Mouse (Mus musculus) liver, embryonic 13.5 days (tissue): ENCODE data around the gene Cpt1c. TPM values are rescaled to one million over a fixed set of nuclear protein-coding genes. Genes with fewer than 3 reads are reported as not detected.

Experiments used
- ATAC-seq: fragments of 200-750 bp; cut with Nextera tagmentation; 2 replicates; pipeline ENCODE4 v1.8.0; 2017; ENCODE audit warnings: low read depth, mild to moderate bottlenecking, moderate number of reproducible peaks, moderate library complexity
- DNase-seq: peaks from one replicate; pipeline ENCODE4 v3.0.0; 2022
- H3K27ac ChIP-seq: fragments of 300-500 bp; sonication (generic); 2 replicates; pipeline ENCODE4 v1.5.1; 2015; ENCODE audit warnings: moderate library complexity, mild to moderate bottlenecking, inconsistent platforms
- H3K27me3 ChIP-seq: fragments of 300-500 bp; sonication (generic); 2 replicates; pipeline ENCODE4 v1.6.1; 2015; ENCODE audit warnings: mild to moderate bottlenecking, inconsistent platforms
- H3K36me3 ChIP-seq: fragments of 300-500 bp; sonication (generic); 2 replicates; pipeline ENCODE4 v1.6.1; 2015; ENCODE audit warnings: mild to moderate bottlenecking, inconsistent platforms
- H3K4me1 ChIP-seq: fragments of 300-500 bp; sonication (generic); replicated peaks from 2 replicates; pipeline ENCODE4 v1.6.1; 2015; ENCODE audit warnings: inconsistent platforms
- H3K4me2 ChIP-seq: fragments of 300-500 bp; sonication (generic); 2 replicates; pipeline ENCODE4 v1.6.1; 2015; ENCODE audit warnings: inconsistent platforms, mild to moderate bottlenecking, moderate library complexity
- H3K4me3 ChIP-seq: fragments of 300-500 bp; sonication (generic); replicated peaks from 2 replicates; pipeline ENCODE4 v1.5.1; 2015; ENCODE audit warnings: mild to moderate bottlenecking, inconsistent platforms
- H3K9ac ChIP-seq: fragments of 300-500 bp; sonication (generic); 2 replicates; pipeline ENCODE4 v1.6.1; 2015; ENCODE audit warnings: mild to moderate bottlenecking, inconsistent platforms
- H3K9me3 ChIP-seq: fragments of 300-500 bp; sonication (generic); replicated peaks from 2 replicates; pipeline ENCODE4 v1.6.1; 2016; ENCODE audit warnings: inconsistent platforms
- WGBS: fragments of 180-500 bp; shearing (Covaris S2); methylation state at CpG from one replicate; pipeline ENCODE4 v1.1.7; 2015; ENCODE audit not compliant: insufficient replicate concordance; 5-methylcytosine and 5-hydroxymethylcytosine counted together
- polyA plus RNA-seq: library from polyadenylated mRNA; unstranded; fragments of >200 nt; fragmentation: Nextera tagmentation; extraction: Ambion mirVana; gene quantifications from 2 replicates; pipeline ENCODE4 v1.2.1, GENCODE M21; 2015

Gene Cpt1c
- polyA plus RNA-seq, 1 experiment from 2014 or later: 2.3 TPM

DNA sequence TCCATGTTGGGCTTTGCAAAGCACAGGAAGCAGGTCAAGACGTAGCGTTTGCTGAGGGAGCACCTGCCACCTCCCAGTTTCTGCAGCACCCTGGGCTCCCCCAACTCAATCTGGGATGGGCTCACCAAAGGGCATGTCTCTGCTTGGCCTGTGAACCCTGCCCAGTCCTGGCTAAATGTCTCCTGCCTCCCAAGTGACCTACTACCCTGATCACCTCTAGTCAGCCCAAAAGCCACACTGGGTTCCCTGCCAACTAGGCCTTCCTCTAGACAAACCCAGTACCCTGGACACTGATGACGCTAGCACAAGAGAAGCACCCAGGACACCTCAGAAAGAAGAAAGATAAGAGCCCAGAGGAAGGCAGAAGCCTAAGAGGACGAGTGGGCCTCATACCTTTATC is 38.2 kb upstream of the Cpt1c start:
- Histone ChIP-seq H3K9me3 (no peaks in the 10 kb centered on the region), H3K36me3 (peaks cover 62% of the 10 kb centered on the region), H3K27me3 (no peaks in the 10 kb centered on the region), H3K27ac (peak overlapping the region; percentile 97), H3K4me1 (peaks cover 50% of the 10 kb centered on the region), H3K4me3 (no peak overlapping the region), H3K9ac (peak overlapping the region; percentile 96), H3K4me2 (peak overlapping the region; percentile 28)
- DNase-seq: no peak
- ATAC-seq: no peak
- WGBS: 65% methylated on average over 4 of the region's 4 CpGs

GRCm38 (mm10) chr7:45012011-45012410 is 37.4 kb upstream of the Cpt1c start:
- DNase-seq (no peak), ATAC-seq (no peak)
- Histone ChIP-seq H3K9me3 (no peaks in the 10 kb centered on the region), H3K4me1 (peaks cover 47% of the 10 kb centered on the region), H3K4me2 (no peak overlapping the region), H3K9ac (no peak overlapping the region), H3K27me3 (no peaks in the 10 kb centered on the region), H3K36me3 (peaks cover 70% of the 10 kb centered on the region), H3K27ac (no peak overlapping the region), H3K4me3 (no peak overlapping the region)
- WGBS: 92% methylated on average over 6 of the region's 6 CpGs

GRCm38 (mm10) chr7:45008411-45008810 is 33.8 kb upstream of the Cpt1c start:
- 91% methylated on average over 19 of the region's 19 CpGs for WGBS
- no peak for DNase-seq

GRCm38 (mm10) chr7:45007846-45008245 is 33.2 kb upstream of the Cpt1c start:
- H3K9ac ChIP-seq: no peak overlapping the region
- peaks cover 17% of the 10 kb centered on the region for H3K4me1 ChIP-seq
- no peaks in the 10 kb centered on the region for H3K9me3 ChIP-seq
- H3K4me3 ChIP-seq: no peak overlapping the region
- H3K27ac ChIP-seq: no peak overlapping the region
- ATAC-seq (no peak), DNase-seq (no peak)
- H3K4me2 ChIP-seq: no peak overlapping the region
- peaks cover 99% of the 10 kb centered on the region for H3K36me3 ChIP-seq
- no peaks in the 10 kb centered on the region for H3K27me3 ChIP-seq
- 92% methylated on average over 30 of the region's 30 CpGs for WGBS

More at GRCm38 (mm10) chr7:45008411-45008810, 33.8 kb upstream of the Cpt1c start:
- peaks cover 23% of the 10 kb centered on the region for H3K4me1 ChIP-seq
- no peak overlapping the region for H3K4me3 ChIP-seq
- peaks cover 99% of the 10 kb centered on the region for H3K36me3 ChIP-seq
- no peak for ATAC-seq
- H3K27ac ChIP-seq: no peak overlapping the region
- no peaks in the 10 kb centered on the region for H3K27me3 ChIP-seq
- H3K9ac ChIP-seq: no peak overlapping the region
- H3K9me3 ChIP-seq: no peaks in the 10 kb centered on the region
- no peak overlapping the region for H3K4me2 ChIP-seq

DNA sequence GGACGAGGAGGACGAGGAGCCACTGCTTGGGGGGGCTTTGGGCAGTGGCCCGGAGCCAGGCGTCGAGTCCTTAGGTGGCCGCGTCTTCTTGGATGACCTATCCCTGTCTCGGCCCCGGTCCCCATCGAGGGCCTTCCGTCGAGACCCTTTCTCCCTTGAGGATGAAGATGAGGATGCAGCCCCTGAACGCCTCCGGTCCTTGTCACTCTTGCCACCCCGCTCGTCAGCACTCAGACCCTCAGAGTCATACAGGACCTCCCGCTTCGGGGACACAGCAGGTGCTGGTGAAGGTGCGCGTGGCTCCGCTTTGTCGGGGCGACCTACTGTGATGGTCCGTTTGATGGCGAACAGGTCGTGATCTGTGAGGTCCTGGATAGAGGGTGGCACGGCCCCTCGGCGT is 32.5 kb upstream of the Cpt1c start:
- peaks cover 99% of the 10 kb centered on the region for H3K36me3 ChIP-seq

DNA sequence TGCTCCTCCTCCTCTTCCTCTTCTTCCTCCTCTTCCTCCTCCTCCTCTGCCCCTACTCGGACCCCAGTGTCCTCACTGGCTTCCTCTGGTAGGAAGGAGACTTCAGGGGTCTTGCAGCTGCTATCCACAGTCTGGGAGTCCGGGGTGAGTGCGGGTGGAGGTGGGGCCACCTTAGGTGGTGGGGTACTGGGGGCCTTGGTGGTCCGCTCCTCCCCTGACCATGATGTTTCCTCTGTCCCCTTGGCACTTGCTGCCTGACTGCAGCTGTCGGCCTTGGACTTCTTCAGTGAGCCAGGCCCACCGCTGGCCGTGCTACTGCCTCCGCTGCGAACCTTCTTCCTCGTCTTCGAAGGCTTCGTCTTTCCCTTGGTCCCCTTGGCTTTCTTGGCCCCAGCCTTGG is 31.9 kb upstream of the Cpt1c start:
- Histone ChIP-seq H3K4me3 (no peak overlapping the region), H3K4me2 (no peak overlapping the region), H3K27ac (no peak overlapping the region), H3K9me3 (no peaks in the 10 kb centered on the region), H3K9ac (no peak overlapping the region), H3K27me3 (no peaks in the 10 kb centered on the region), H3K4me1 (peaks cover 16% of the 10 kb centered on the region), H3K36me3 (peaks cover 99% of the 10 kb centered on the region)
- ATAC-seq (no peak), DNase-seq (no peak)
- 89% methylated on average over 12 of the region's 12 CpGs for WGBS

More for the DNA sequence above, 32.5 kb upstream of the Cpt1c start:
- no peaks in the 10 kb centered on the region for H3K27me3 ChIP-seq
- no peak overlapping the region for H3K4me2 ChIP-seq
- no peak for ATAC-seq
- 94% methylated on average over 29 of the region's 29 CpGs for WGBS
- no peaks in the 10 kb centered on the region for H3K9me3 ChIP-seq
- no peak for DNase-seq
- no peak overlapping the region for H3K9ac ChIP-seq
- peaks cover 11% of the 10 kb centered on the region for H3K4me1 ChIP-seq
- H3K27ac ChIP-seq: no peak overlapping the region
- no peak overlapping the region for H3K4me3 ChIP-seq

GRCm38 (mm10) chr7:45005321-45005992 is 30.8 kb upstream of the Cpt1c start:
- Histone ChIP-seq H3K9me3 (no peaks in the 10 kb centered on the region), H3K27me3 (no peaks in the 10 kb centered on the region), H3K4me3 (no peak overlapping the region), H3K27ac (peak overlapping the region; percentile 23), H3K36me3 (peaks cover 99% of the 10 kb centered on the region), H3K4me1 (peaks cover 27% of the 10 kb centered on the region), H3K4me2 (no peak overlapping the region), H3K9ac (no peak overlapping the region)
- no peak for ATAC-seq
- no peak for DNase-seq
- WGBS: 84% methylated on average over 6 of the region's 6 CpGs

GRCm38 (mm10) chr7:45004546-45004945 is 29.9 kb upstream of the Cpt1c start:
- Histone ChIP-seq H3K27me3 (no peaks in the 10 kb centered on the region), H3K4me3 (no peak overlapping the region), H3K9me3 (no peaks in the 10 kb centered on the region), H3K36me3 (peaks cover 99% of the 10 kb centered on the region), H3K4me2 (no peak overlapping the region), H3K4me1 (peaks cover 30% of the 10 kb centered on the region), H3K9ac (no peak overlapping the region), H3K27ac (peak overlapping the region; percentile 53; the same call in 1 of the 2 replicates)
- WGBS: 46% methylated on average over 3 of the region's 3 CpGs
- no peak for ATAC-seq
- DNase-seq: no peak

DNA sequence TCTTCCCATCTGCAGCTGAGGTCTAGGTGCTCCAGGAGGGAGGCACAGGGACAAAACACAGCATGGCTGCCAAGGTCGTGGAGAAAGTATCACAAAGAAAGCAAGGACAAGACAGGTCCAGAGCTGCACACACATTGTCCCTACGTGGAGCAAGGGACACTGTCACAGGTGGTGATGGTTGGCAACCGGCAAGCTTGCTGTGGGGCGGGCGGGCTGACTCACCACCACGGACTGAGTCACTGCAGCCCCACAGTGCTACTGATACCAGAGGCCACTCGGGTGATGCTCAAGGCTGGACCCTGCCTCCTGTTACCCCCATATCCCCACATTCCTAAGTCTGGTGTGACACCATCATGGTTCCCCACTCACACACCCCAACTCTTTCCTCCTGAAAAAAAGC is 27.8 kb upstream of the Cpt1c start:
- WGBS: 77% methylated on average over 7 of the region's 7 CpGs

DNA sequence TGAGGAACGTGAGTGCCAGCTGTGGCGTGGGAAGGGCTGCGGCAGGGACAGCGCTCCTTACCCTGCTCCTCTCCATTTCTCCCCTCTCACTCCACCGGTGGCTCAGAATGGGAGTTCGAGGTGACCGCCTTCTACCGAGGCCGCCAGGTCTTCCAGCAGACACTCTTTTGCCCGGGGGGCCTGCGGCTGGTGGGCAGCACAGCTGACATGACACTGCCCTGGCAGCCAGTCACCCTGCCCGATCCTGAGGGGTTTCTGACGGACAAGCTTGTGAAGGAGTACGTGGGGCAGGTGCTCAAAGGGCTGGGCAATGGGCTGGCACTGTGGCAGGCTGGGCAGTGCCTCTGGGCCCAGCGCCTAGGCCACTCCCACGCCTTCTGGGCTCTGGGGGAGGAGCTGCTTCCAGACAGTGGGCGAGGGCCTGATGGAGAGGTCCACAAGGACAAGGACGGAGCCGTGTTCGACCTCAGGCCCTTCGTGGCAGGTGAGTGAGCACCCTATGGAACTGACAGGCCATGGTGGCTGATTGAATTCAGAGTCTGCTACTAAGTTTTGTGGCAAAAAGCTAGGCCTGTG is 26.0 kb upstream of the Cpt1c start:
- no peak for ATAC-seq
- peak overlapping the region; percentile 34; the same call in 1 of the 2 replicates for H3K27ac ChIP-seq
- no peaks in the 10 kb centered on the region for H3K27me3 ChIP-seq

More for the DNA sequence above, 27.8 kb upstream of the Cpt1c start:
- Histone ChIP-seq H3K27ac (no peak overlapping the region), H3K36me3 (peaks cover 83% of the 10 kb centered on the region), H3K9me3 (no peaks in the 10 kb centered on the region), H3K9ac (no peak overlapping the region), H3K4me2 (no peak overlapping the region), H3K4me3 (no peak overlapping the region), H3K27me3 (no peaks in the 10 kb centered on the region), H3K4me1 (peaks cover 44% of the 10 kb centered on the region)
- ATAC-seq (no peak), DNase-seq (no peak)

DNA sequence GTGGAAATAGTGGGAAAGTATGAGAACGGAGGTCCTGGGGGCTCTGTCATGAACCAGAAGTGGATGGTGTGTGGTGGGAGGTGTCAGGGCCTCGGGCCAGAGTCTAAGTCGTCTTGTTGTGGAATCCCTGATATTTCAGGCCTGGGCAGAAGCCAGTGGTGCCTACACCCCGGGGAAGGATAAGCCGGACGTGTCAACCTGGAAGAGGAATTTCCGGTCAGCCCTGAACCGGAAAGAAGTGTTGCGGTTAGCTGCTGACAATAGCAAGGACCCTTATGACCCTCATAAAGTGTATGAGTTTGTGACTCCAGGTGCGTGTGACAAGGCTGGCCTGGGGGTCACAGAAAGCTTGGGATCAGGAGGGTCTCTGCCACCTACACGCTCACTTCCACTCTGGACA is 25.1 kb upstream of the Cpt1c start:
- H3K27me3 ChIP-seq: no peaks in the 10 kb centered on the region
- H3K9me3 ChIP-seq: no peaks in the 10 kb centered on the region
- H3K4me1 ChIP-seq: peaks cover 64% of the 10 kb centered on the region
- peak overlapping the region; percentile 37; the same call in 1 of the 2 replicates for H3K9ac ChIP-seq
- WGBS: 74% methylated on average over 11 of the region's 11 CpGs
- DNase-seq (no peak), ATAC-seq (no peak)
- H3K27ac ChIP-seq: no peak overlapping the region
- H3K36me3 ChIP-seq: peaks cover 64% of the 10 kb centered on the region
- H3K4me2 ChIP-seq: peak overlapping the region; percentile 92
- peak overlapping the region; percentile 31 for H3K4me3 ChIP-seq

More for the DNA sequence above, 26.0 kb upstream of the Cpt1c start:
- Histone ChIP-seq H3K4me2 (no peak overlapping the region), H3K36me3 (peaks cover 65% of the 10 kb centered on the region), H3K9me3 (no peaks in the 10 kb centered on the region), H3K4me1 (peaks cover 57% of the 10 kb centered on the region), H3K4me3 (no peak overlapping the region), H3K9ac (0 out of 2 replicates have a peak overlapping the region, but pooled peaks have one; percentile 43)
- no peak for DNase-seq
- WGBS: 84% methylated on average over 21 of the region's 21 CpGs
